Mouse (Mus musculus) embryonic fibroblast, embryonic 13.5 days (primary cell): Measurements from ENCODE around the gene 1700037H04Rik.

Source experiments
- CTCF ChIP-seq: IDR thresholded peaks from 2 replicates; pipeline ENCODE4 v1.5.1; 2011; ENCODE audit warnings: mild to moderate bottlenecking, control low read depth, low read length, moderate library complexity, borderline replicate concordance; ENCODE audit not compliant: insufficient read depth
- POLR2A ChIP-seq: IDR thresholded peaks from 2 replicates; pipeline ENCODE4 v1.6.1; 2011; ENCODE audit warnings: low read depth, mild to moderate bottlenecking, control low read depth, low read length, moderate library complexity

DNA sequence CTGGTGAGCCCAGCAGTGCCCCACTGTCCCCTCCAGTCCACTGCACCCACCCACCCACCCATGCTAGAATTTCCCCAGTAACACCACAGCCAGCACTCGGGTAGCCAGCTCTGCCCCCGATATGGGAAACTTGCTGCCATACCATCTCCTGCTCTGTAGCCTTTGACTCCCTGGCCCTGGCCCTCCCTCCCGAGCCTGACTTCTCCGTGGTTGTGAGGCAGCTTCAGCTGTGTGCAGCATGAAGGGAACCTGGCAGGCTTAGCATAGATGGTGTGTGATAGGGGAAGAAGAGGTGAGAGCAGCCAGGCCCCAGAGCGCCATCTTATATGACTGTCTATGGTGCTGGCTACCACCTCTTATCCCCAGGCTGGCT is 19.4 kb downstream of the 1700037H04Rik start:
- TF ChIP-seq CTCF (no peak), POLR2A (no peak)
